Mouse (Mus musculus) liver, adult 2 months (tissue): ENCODE results near the gene Klhl31. TPM values are rescaled to one million over a fixed set of nuclear protein-coding genes. Genes with fewer than 3 reads are reported as not detected.
A peak's percentile ranks its signal among the peaks of the same experiment; 100 is the strongest.

Source experiments
- DNase-seq: peaks from one replicate; pipeline ENCODE4 v3.0.0-alpha.2; 2011; ENCODE audit warnings: low read depth, low spot score; ENCODE audit errors: extremely low read depth
- H3K27ac ChIP-seq: fragments of 200-500 bp; replicated peaks from 2 replicates; pipeline ENCODE4 v1.5.1; 2012; ENCODE audit warnings: low read depth, mild to moderate bottlenecking, control low read depth, inconsistent platforms, low read length; ENCODE audit not compliant: insufficient read depth
- H3K27me3 ChIP-seq: fragments of 200-500 bp; 2 replicates; pipeline ENCODE4 v1.6.1; 2012; ENCODE audit warnings: mild to moderate bottlenecking, moderate library complexity, low read length, inconsistent platforms; ENCODE audit not compliant: control insufficient read depth, insufficient read depth
- H3K36me3 ChIP-seq: fragments of 200-500 bp; 2 replicates; pipeline ENCODE4 v1.6.1; 2012; ENCODE audit warnings: low read length, inconsistent platforms; ENCODE audit not compliant: control insufficient read depth, insufficient read depth
- H3K4me1 ChIP-seq: fragments of 200-500 bp; 2 replicates; pipeline ENCODE4 v1.6.1; 2011; ENCODE audit warnings: low read length; ENCODE audit not compliant: control insufficient read depth, insufficient read depth
- H3K4me3 ChIP-seq: fragments of 200-500 bp; 2 replicates; pipeline ENCODE4 v1.5.1; 2011; ENCODE audit warnings: low read depth, mild to moderate bottlenecking, control low read depth, low read length, moderate library complexity; ENCODE audit not compliant: insufficient read depth
- H3K79me2 ChIP-seq: fragments of 200-500 bp; 2 replicates; pipeline ENCODE4 v1.6.1; 2012; ENCODE audit warnings: inconsistent platforms, mild to moderate bottlenecking, low read length, moderate library complexity; ENCODE audit not compliant: control insufficient read depth, insufficient read depth
- H3K9ac ChIP-seq: fragments of 200-500 bp; 2 replicates; pipeline ENCODE4 v1.6.1; 2012; ENCODE audit warnings: low read depth, mild to moderate bottlenecking, control low read depth, inconsistent platforms, low read length
- CTCF ChIP-seq: fragments of 200-500 bp; IDR thresholded peaks from 2 replicates; pipeline ENCODE4 v1.5.1; 2011; ENCODE audit warnings: low read depth, low read length, control low read depth
- POLR2A ChIP-seq: fragments of 200-500 bp; IDR thresholded peaks from 2 replicates; pipeline ENCODE4 v1.6.1; 2011; ENCODE audit warnings: low read length, control low read depth; ENCODE audit not compliant: insufficient read depth; ENCODE audit errors: extremely low read depth
- WGBS: fragments of 180-500 bp; shearing (Covaris S2); methylation state at CpG from one replicate; pipeline ENCODE4 v1.1.7; 2018; 5-methylcytosine and 5-hydroxymethylcytosine counted together
- polyA plus RNA-seq: library from polyadenylated mRNA; depleted of rRNA; stranded (reverse); fragments of >200 nt; gene quantifications from 2 replicates; pipeline ENCODE4 v1.2.3, GENCODE M21; 2012
- total RNA-seq: library from RNA; depleted of rRNA; stranded (reverse); fragments of >200 nt; gene quantifications from 2 replicates; pipeline ENCODE4 v1.2.3, GENCODE M21; 2014

The Klhl31 gene
- total and polyA plus RNA-seq, 2 experiments: 0.18 TPM; not detected in 1

- Histone ChIP-seq H3K4me3 (no peak overlapping the region), H3K9ac (no peak overlapping the region), H3K4me1 (peaks cover 7% of the 10 kb centered on the region; the same call in 1 of the 2 replicates), H3K27ac (no peak overlapping the region), H3K27me3 (no peaks in the 10 kb centered on the region), H3K36me3 (no peaks in the 10 kb centered on the region), H3K79me2 (no peaks in the 10 kb centered on the region)
- TF ChIP-seq POLR2A (no peak), CTCF (no peak)
- no peak for DNase-seq
- WGBS: 91% methylated on average over 6 of the region's 6 CpGs
These were observed 16.2 kb upstream of the Klhl31 start for GRCm38 (mm10) chr9:77620077-77620476.

DNA sequence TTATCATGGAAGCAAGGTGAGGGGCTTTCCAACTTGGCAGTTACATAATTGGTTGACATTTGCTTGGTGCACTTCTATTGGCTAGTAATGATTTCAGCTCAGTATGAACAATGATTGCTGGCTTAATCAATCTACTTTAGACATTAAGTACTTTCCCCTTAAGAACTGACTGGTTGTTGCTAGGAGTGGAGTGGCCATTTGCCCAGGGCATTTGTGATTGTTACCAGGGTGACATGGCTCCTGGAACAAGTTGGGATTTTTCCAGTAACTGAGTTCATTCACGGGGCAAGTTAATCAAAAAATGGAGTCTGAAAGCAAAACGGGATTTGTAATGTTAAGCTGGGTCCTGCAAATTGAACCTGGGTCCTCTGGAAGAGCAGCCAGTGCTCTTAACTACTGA lies 15.8 kb upstream of the Klhl31 start:
- 24% methylated on average over 2 of the region's 2 CpGs for WGBS
- H3K36me3 ChIP-seq: no peaks in the 10 kb centered on the region
- peak; percentile 72 for DNase-seq

GRCm38 (mm10) chr9:77622874-77623273 lies 13.4 kb upstream of the Klhl31 start:
- no peaks in the 10 kb centered on the region for H3K79me2 ChIP-seq
- 64% methylated on average over 1 of the region's 1 CpGs for WGBS
- peaks cover 7% of the 10 kb centered on the region; the same call in 1 of the 2 replicates for H3K4me1 ChIP-seq
- no peak for DNase-seq
- H3K4me3 ChIP-seq: no peak overlapping the region
- H3K9ac ChIP-seq: no peak overlapping the region
- no peak for TF ChIP-seq CTCF
- H3K36me3 ChIP-seq: no peaks in the 10 kb centered on the region
- no peak overlapping the region for H3K27ac ChIP-seq
- no peaks in the 10 kb centered on the region for H3K27me3 ChIP-seq

More for the DNA sequence above, 15.8 kb upstream of the Klhl31 start:
- Histone ChIP-seq H3K9ac (no peak overlapping the region), H3K79me2 (no peaks in the 10 kb centered on the region), H3K27ac (no peak overlapping the region), H3K4me3 (no peak overlapping the region), H3K4me1 (peaks cover 7% of the 10 kb centered on the region; the same call in 1 of the 2 replicates), H3K27me3 (no peaks in the 10 kb centered on the region)
- no peak for TF ChIP-seq POLR2A
- no peak for TF ChIP-seq CTCF

GRCm38 (mm10) chr9:77623318-77624050 lies 12.8 kb upstream of the Klhl31 start:
- Histone ChIP-seq H3K27me3 (no peaks in the 10 kb centered on the region), H3K4me3 (no peak overlapping the region), H3K27ac (no peak overlapping the region), H3K4me1 (peaks cover 7% of the 10 kb centered on the region; the same call in 1 of the 2 replicates), H3K9ac (no peak overlapping the region), H3K36me3 (no peaks in the 10 kb centered on the region), H3K79me2 (no peaks in the 10 kb centered on the region)
- TF ChIP-seq POLR2A (no peak), CTCF (no peak)
- DNase-seq: no peak
- 93% methylated on average over 6 of the region's 6 CpGs for WGBS

GRCm38 (mm10) chr9:77624171-77624570 lies 12.1 kb upstream of the Klhl31 start:
- H3K9ac ChIP-seq: no peak overlapping the region
- H3K27ac ChIP-seq: no peak overlapping the region
- no peak overlapping the region for H3K4me3 ChIP-seq
- TF ChIP-seq POLR2A (no peak), CTCF (no peak)
- H3K36me3 ChIP-seq: no peaks in the 10 kb centered on the region
- WGBS: 84% methylated on average over 5 of the region's 5 CpGs
- DNase-seq: no peak
- H3K4me1 ChIP-seq: peaks cover 7% of the 10 kb centered on the region; the same call in 1 of the 2 replicates
- no peaks in the 10 kb centered on the region for H3K79me2 ChIP-seq
- no peaks in the 10 kb centered on the region for H3K27me3 ChIP-seq

- Histone ChIP-seq H3K9ac (no peak overlapping the region), H3K36me3 (no peaks in the 10 kb centered on the region), H3K4me1 (peaks cover 2% of the 10 kb centered on the region; the same call in 1 of the 2 replicates), H3K4me3 (no peak overlapping the region), H3K79me2 (no peaks in the 10 kb centered on the region), H3K27ac (no peak overlapping the region), H3K27me3 (no peaks in the 10 kb centered on the region)
- no peak for DNase-seq
- TF ChIP-seq POLR2A (no peak), CTCF (no peak)
- 91% methylated on average over 10 of the region's 10 CpGs for WGBS
These were observed 7.6 kb upstream of the Klhl31 start for GRCm38 (mm10) chr9:77628676-77629075.
